Mouse (Mus musculus) ES-Bruce4 (cell line): ENCODE data around the gene Lrch4. TPM values are rescaled to one million over a fixed set of nuclear protein-coding genes. Genes with fewer than 3 reads are reported as not detected.
A peak's percentile ranks its signal among the peaks of the same experiment; 100 is the strongest.

ENCODE experiments used
- H3K27ac ChIP-seq: 2 replicates; pipeline ENCODE4 v1.5.1; 2012; ENCODE audit warnings: low read length, inconsistent platforms; ENCODE audit not compliant: insufficient read depth
- H3K27me3 ChIP-seq: 2 replicates; pipeline ENCODE4 v1.6.1; 2012; ENCODE audit warnings: mild to moderate bottlenecking, low read length, inconsistent platforms; ENCODE audit not compliant: control insufficient read depth, poor library complexity, insufficient read depth, severe bottlenecking
- H3K36me3 ChIP-seq: 2 replicates; pipeline ENCODE4 v1.6.1; 2012; ENCODE audit warnings: inconsistent platforms, mild to moderate bottlenecking, low read length, moderate library complexity; ENCODE audit not compliant: control insufficient read depth, poor library complexity, insufficient read depth, severe bottlenecking
- H3K4me1 ChIP-seq: one replicate; pipeline ENCODE4 v1.8.1; 2011; ENCODE audit warnings: low read length; ENCODE audit not compliant: control insufficient read depth, insufficient read depth
- H3K4me3 ChIP-seq: 2 replicates; pipeline ENCODE4 v1.5.1; 2011; ENCODE audit warnings: low read depth, mild to moderate bottlenecking, low read length
- H3K9ac ChIP-seq: 2 replicates; pipeline ENCODE4 v1.6.1; 2012; ENCODE audit warnings: low read depth, mild to moderate bottlenecking, inconsistent platforms; ENCODE audit not compliant: poor library complexity, severe bottlenecking
- H3K9me3 ChIP-seq: replicated peaks from 2 replicates; pipeline ENCODE4 v1.6.1; 2012; ENCODE audit warnings: mild to moderate bottlenecking, low read length, inconsistent platforms; ENCODE audit not compliant: control insufficient read depth, poor library complexity, insufficient read depth, severe bottlenecking
- CTCF ChIP-seq: IDR thresholded peaks from one replicate; pipeline ENCODE4 v1.8.1; 2011; ENCODE audit warnings: low read depth, low read length
- EP300 ChIP-seq: IDR thresholded peaks from 2 replicates; pipeline ENCODE4 v1.6.1; 2011; ENCODE audit warnings: low read depth, low read length; ENCODE audit not compliant: insufficient read depth
- POLR2A ChIP-seq: IDR thresholded peaks from one replicate; pipeline ENCODE4 v1.8.1; 2011; ENCODE audit warnings: low read length; ENCODE audit not compliant: insufficient read depth
- polyA plus RNA-seq: library from polyadenylated mRNA; stranded (reverse); fragments of >200 nt; gene quantifications from 2 replicates; pipeline ENCODE4 v1.2.4, GENCODE M21; 2011; ENCODE audit warnings: low read depth; ENCODE audit not compliant: missing spikeins, insufficient read depth, insufficient read length

Lrch4 gene
- 25.1 and 28.6 TPM in 2 replicates for polyA plus RNA-seq

DNA sequence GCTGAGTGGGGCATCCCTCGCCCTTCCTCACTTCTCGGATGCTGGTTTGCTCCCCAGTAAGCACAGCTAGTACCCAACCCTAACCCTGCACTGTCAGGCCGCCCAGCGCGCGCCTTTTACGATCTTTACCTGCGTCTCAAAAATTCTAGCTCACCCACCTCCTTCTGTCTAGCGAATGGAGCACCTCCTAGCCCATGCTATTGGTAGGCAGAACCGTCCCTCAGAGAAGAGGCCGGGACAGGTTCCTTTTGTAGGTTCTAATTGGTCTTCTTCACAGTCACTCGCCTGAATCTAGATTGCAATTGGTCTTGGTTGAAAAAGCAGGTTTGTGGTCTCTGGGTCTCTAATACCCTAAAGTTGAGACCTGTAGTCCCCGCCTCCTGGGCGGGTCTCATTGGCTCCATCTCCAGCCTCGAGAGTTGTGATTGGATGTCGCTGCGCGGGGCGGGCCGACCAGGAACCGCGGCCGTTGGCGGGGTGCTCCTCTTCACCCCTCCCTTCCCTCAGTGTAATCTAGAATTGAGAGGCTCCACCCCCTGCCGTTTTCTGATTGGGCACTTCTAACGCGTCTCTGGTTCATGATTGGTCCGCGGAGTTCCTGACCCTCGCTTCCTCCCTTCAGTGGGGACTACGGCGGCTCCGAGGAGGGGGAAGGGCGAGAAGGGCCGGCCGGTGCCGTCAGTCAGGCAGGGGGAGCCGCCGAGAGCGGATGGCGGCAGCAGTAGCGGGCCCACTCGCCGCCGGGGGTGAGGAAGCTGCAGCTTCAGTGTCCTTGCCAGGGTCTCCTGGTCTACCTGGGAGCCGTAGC lies at the start of gene Lrch4, which contains the start of the genes Fbxo24 and Gm20605:
Gene Lrch4 (plus strand): TSS at position 624 of the 808 bp plus-strand sequence.
Gene Fbxo24 (minus strand): TSS at position 505 of the 808 bp plus-strand sequence.
Gene Gm20605 (plus strand): TSS at position 678 of the 808 bp plus-strand sequence.
- H3K27me3 ChIP-seq: no peaks in the 10 kb centered on the region
- H3K4me1 ChIP-seq: no peaks in the 10 kb centered on the region
- peak within 1 kb of the TSS; percentile 84 for H3K4me3 ChIP-seq
- H3K36me3 ChIP-seq: no peaks in the 10 kb centered on the region
- H3K9me3 ChIP-seq: no peaks in the 10 kb centered on the region
- TF ChIP-seq POLR2A: peak; percentile 90
- 0 out of 2 replicates have a peak, but pooled peaks have one; percentile 38 for TF ChIP-seq EP300
- TF ChIP-seq CTCF: no peak
- H3K27ac ChIP-seq: peak within 1 kb of the TSS; percentile 80
- peak within 1 kb of the TSS; percentile 74 for H3K9ac ChIP-seq

DNA sequence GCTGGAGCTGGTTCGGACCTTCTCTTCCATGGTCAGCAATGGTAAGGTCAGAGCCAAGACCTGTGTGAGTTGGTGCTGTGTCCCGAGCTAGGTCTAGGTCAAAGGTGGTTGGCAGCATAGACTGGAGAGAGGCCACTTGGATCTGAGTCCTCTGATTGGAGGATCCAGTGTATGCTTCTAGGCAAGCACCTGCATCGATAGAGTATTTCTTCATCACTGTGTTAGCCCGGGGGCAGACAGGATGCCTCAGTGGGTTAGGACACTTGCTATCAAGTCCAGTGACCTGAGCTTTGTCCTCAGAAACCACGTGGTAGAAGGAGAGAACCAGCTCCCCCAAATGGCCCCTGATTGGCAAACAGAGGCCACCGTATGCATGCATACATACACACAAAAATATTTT lies 48.7 kb upstream of the Lrch4 start:
- Histone ChIP-seq H3K36me3 (no peaks in the 10 kb centered on the region), H3K27me3 (no peaks in the 10 kb centered on the region)

DNA sequence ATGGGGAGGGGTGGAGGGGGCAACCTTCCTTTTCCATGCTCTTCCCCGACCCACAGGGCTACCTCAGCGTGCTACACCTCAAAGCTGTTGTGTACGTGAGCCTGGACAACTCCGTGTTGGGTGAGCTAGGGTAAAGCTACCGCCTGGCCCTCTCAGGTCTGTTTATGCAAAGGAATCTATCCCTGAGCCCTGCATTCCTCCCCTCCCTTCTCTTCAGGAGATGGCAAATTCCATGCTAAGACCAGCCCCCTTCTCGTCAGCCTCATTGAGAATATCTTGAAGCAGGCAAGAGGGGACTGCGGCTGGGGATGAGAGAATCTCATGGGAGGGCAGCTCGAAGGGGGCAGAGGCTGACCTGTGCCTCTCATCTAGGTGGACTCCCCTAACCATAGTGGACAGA lies 46.2 kb upstream of the Lrch4 start:
- no peaks in the 10 kb centered on the region for H3K9me3 ChIP-seq
- H3K4me1 ChIP-seq: no peaks in the 10 kb centered on the region
- H3K27ac ChIP-seq: no peak overlapping the region
- no peaks in the 10 kb centered on the region for H3K27me3 ChIP-seq
- H3K36me3 ChIP-seq: no peaks in the 10 kb centered on the region
- H3K4me3 ChIP-seq: no peak overlapping the region
- no peak overlapping the region for H3K9ac ChIP-seq
- TF ChIP-seq EP300 (no peak), POLR2A (no peak), CTCF (no peak)

More for the DNA sequence above, 48.7 kb upstream of the Lrch4 start:
- no peaks in the 10 kb centered on the region for H3K9me3 ChIP-seq
- no peaks in the 10 kb centered on the region for H3K4me1 ChIP-seq
- no peak overlapping the region for H3K27ac ChIP-seq
- no peak overlapping the region for H3K9ac ChIP-seq
- no peak overlapping the region for H3K4me3 ChIP-seq
- TF ChIP-seq EP300 (no peak), CTCF (no peak), POLR2A (no peak)

DNA sequence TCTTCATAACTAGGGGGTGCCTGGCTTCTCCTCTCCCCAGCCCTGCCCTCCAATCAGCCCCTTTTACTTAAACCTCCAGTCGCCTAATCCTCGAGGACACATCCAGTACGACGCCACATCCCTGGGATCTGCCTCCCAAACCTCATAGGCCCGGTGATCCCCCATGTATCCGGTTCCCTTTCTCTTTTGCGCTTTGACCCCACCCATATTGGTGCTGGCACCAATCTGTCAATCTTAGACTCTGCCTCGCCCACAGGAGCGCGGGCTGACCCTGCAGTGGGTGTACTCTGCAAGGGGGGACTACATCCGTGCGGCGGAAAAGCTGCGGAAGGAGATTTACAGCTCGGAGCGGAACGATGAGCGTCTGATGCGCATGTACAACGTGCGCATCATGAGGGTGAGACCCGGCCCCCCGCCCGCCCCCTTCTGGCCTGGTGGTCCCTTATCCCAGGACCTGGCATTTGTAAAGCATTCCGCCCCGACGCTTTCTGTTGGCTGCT lies 45.2 kb upstream of the Lrch4 start:
- TF ChIP-seq POLR2A: no peak
- peak; percentile 5 for TF ChIP-seq CTCF
- TF ChIP-seq EP300: no peak

DNA sequence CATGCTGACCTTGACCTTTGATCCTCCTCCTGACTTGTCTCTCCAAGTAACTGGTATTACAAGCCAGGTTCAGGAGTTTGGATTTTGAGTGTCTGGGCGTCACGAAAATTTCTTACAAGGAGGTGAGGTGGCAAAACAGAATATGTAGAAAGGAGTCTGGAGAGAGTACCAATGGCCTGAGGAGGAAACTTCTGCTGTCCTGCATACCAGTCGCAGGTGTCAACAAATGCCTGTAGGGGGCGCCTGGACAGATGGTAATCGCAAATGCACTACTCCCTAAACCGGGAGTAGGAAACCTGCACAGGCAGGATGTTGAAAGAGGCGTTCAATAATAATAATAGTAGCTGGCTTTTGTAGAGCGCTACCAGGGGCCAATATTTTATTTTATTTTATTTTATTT lies 43.9 kb upstream of the Lrch4 start:
- Histone ChIP-seq H3K4me3 (no peak overlapping the region), H3K27me3 (no peaks in the 10 kb centered on the region), H3K36me3 (no peaks in the 10 kb centered on the region), H3K27ac (no peak overlapping the region), H3K9ac (no peak overlapping the region), H3K9me3 (no peaks in the 10 kb centered on the region), H3K4me1 (no peaks in the 10 kb centered on the region)
- TF ChIP-seq EP300 (0 out of 2 replicates have a peak, but pooled peaks have one; percentile 21), CTCF (peak; percentile 69), POLR2A (no peak)

More for the DNA sequence above, 45.2 kb upstream of the Lrch4 start:
- Histone ChIP-seq H3K4me3 (peak overlapping the region; percentile 37), H3K4me1 (no peaks in the 10 kb centered on the region), H3K9ac (0 out of 2 replicates have a peak overlapping the region, but pooled peaks have one; percentile 2), H3K9me3 (no peaks in the 10 kb centered on the region), H3K36me3 (no peaks in the 10 kb centered on the region), H3K27me3 (no peaks in the 10 kb centered on the region), H3K27ac (no peak overlapping the region)

DNA sequence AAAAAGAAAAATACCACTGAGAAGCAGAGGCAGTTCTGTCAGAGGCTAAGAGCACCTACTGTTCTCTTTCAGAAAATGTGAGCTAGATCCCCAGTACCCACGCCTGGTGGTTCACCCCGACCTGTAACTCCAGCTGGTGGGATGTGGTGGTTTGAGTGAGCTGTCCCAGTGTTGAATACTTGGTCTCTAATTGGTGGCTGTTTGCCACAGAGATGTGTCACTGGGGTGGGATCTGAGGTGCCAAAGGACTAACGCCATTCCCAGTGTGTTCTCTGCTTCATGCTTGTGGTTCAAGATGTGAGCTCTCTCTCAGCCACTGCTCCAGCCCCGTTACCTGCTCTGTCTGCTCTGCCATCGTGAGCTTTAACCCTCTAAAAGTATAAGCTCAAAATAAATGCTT lies 38.4 kb upstream of the Lrch4 start:
- H3K4me3 ChIP-seq: no peak overlapping the region
- no peak overlapping the region for H3K27ac ChIP-seq
- H3K9me3 ChIP-seq: no peaks in the 10 kb centered on the region
- no peaks in the 10 kb centered on the region for H3K4me1 ChIP-seq
- TF ChIP-seq POLR2A (no peak), CTCF (no peak), EP300 (no peak)
- H3K9ac ChIP-seq: no peak overlapping the region
- no peaks in the 10 kb centered on the region for H3K27me3 ChIP-seq
- no peaks in the 10 kb centered on the region for H3K36me3 ChIP-seq
